Mouse (Mus musculus) stomach, embryonic 14.5 days (tissue): Measurements from ENCODE around the gene Ikzf1. TPM values are rescaled to one million over a fixed set of nuclear protein-coding genes. Genes with fewer than 3 reads are reported as not detected.

Experiments used
- ATAC-seq: fragments of 200-750 bp; cut with Nextera tagmentation; 2 replicates; pipeline ENCODE4 v1.8.0; 2017; ENCODE audit warnings: low read depth, moderate TSS enrichment; ENCODE audit not compliant: insufficient number of reproducible peaks, insufficient read depth, low FRiP score
- H3K27ac ChIP-seq: fragments of 300-500 bp; sonication (generic); 2 replicates; pipeline ENCODE4 v1.5.1; 2014; ENCODE audit warnings: mild to moderate bottlenecking, low read length, moderate library complexity, mixed read lengths
- H3K27me3 ChIP-seq: fragments of 300-500 bp; sonication (generic); 2 replicates; pipeline ENCODE4 v1.6.1; 2014; ENCODE audit warnings: low read length, control low read depth, mixed read lengths; ENCODE audit not compliant: control insufficient read depth, insufficient read depth
- H3K36me3 ChIP-seq: fragments of 300-500 bp; sonication (generic); 2 replicates; pipeline ENCODE4 v1.6.1; 2014; ENCODE audit warnings: mild to moderate bottlenecking, control low read depth, low read length, moderate library complexity, mixed read lengths; ENCODE audit not compliant: control insufficient read depth, insufficient read depth
- H3K4me1 ChIP-seq: fragments of 300-500 bp; sonication (generic); 2 replicates; pipeline ENCODE4 v1.6.1; 2014; ENCODE audit warnings: low read length, control low read depth, mixed read lengths; ENCODE audit not compliant: control insufficient read depth, insufficient read depth
- H3K4me2 ChIP-seq: fragments of 300-500 bp; sonication (generic); replicated peaks from 2 replicates; pipeline ENCODE4 v1.6.1; 2014; ENCODE audit warnings: low read depth, low read length, control low read depth
- H3K4me3 ChIP-seq: fragments of 300-500 bp; sonication (generic); 2 replicates; pipeline ENCODE4 v1.5.1; 2014; ENCODE audit warnings: low read depth, low read length, control low read depth
- H3K9ac ChIP-seq: fragments of 300-500 bp; sonication (generic); replicated peaks from 2 replicates; pipeline ENCODE4 v1.6.1; 2014; ENCODE audit warnings: low read depth, mild to moderate bottlenecking, control low read depth, low read length, moderate library complexity, mixed read lengths
- H3K9me3 ChIP-seq: fragments of 300-500 bp; sonication (generic); 2 replicates; pipeline ENCODE4 v1.6.1; 2016; ENCODE audit warnings: low read depth, low read length, control low read depth; ENCODE audit not compliant: control insufficient read depth
- WGBS: fragments of 180-500 bp; shearing (Covaris S2); extraction: QIAGEN DNeasy Blood & Tissue Kit; methylation state at CpG from one replicate; pipeline ENCODE4 v1.1.7; 2014; 5-methylcytosine and 5-hydroxymethylcytosine counted together
- polyA plus RNA-seq: library from polyadenylated mRNA; unstranded; fragments of >200 nt; fragmentation: Nextera tagmentation; extraction: Ambion mirVana; gene quantifications from 2 replicates; pipeline ENCODE4 v1.2.1, GENCODE M21; 2014

The Ikzf1 gene
- polyA plus RNA-seq, 1 experiment from 2014 or later, result 2.2 TPM

GRCm38 (mm10) chr11:11778345-11778744 lies 93.5 kb downstream of the Ikzf1 start:
- no peaks in the 10 kb centered on the region for H3K9me3 ChIP-seq
- H3K36me3 ChIP-seq, result no peaks in the 10 kb centered on the region
- H3K9ac ChIP-seq, result no peak overlapping the region
- H3K4me3 ChIP-seq, result no peak overlapping the region
- no peaks in the 10 kb centered on the region for H3K4me1 ChIP-seq
- H3K27ac ChIP-seq, result no peak overlapping the region
- no peak overlapping the region for H3K4me2 ChIP-seq
- WGBS, result 91% methylated on average over 6 of the region's 6 CpGs
- no peaks in the 10 kb centered on the region for H3K27me3 ChIP-seq
- ATAC-seq, result no peak

GRCm38 (mm10) chr11:11781728-11782127 lies 96.9 kb downstream of the Ikzf1 start:
- WGBS, result 76% methylated on average over 8 of the region's 8 CpGs
- no peak overlapping the region for H3K27ac ChIP-seq
- no peak overlapping the region for H3K4me3 ChIP-seq
- H3K4me1 ChIP-seq, result no peaks in the 10 kb centered on the region
- no peak overlapping the region for H3K9ac ChIP-seq
- no peak overlapping the region for H3K4me2 ChIP-seq
- H3K36me3 ChIP-seq, result no peaks in the 10 kb centered on the region
- no peaks in the 10 kb centered on the region for H3K9me3 ChIP-seq
- no peaks in the 10 kb centered on the region for H3K27me3 ChIP-seq
- no peak for ATAC-seq

- H3K4me2 ChIP-seq, result no peak overlapping the region
- no peak overlapping the region for H3K27ac ChIP-seq
- no peaks in the 10 kb centered on the region for H3K9me3 ChIP-seq
- H3K9ac ChIP-seq, result no peak overlapping the region
- 60% methylated on average over 6 of the region's 6 CpGs for WGBS
- no peaks in the 10 kb centered on the region for H3K36me3 ChIP-seq
- H3K4me1 ChIP-seq, result no peaks in the 10 kb centered on the region
- no peaks in the 10 kb centered on the region for H3K27me3 ChIP-seq
- H3K4me3 ChIP-seq, result no peak overlapping the region
- ATAC-seq, result no peak
Measured at GRCm38 (mm10) chr11:11785457-11785856, 100.7 kb downstream of the Ikzf1 start.

- no peak overlapping the region for H3K4me3 ChIP-seq
- peak; percentile 95 for ATAC-seq
Measured at GRCm38 (mm10) chr11:11788521-11788974, 103.7 kb downstream of the Ikzf1 start.

GRCm38 (mm10) chr11:11794626-11795025 lies 109.8 kb downstream of the Ikzf1 start:
- no peaks in the 10 kb centered on the region for H3K27me3 ChIP-seq
- 48% methylated on average over 1 of the region's 1 CpGs for WGBS
- H3K27ac ChIP-seq, result no peak overlapping the region
- H3K4me2 ChIP-seq, result no peak overlapping the region
- no peaks in the 10 kb centered on the region for H3K4me1 ChIP-seq
- H3K36me3 ChIP-seq, result peaks cover 10% of the 10 kb centered on the region
- no peaks in the 10 kb centered on the region for H3K9me3 ChIP-seq
- H3K4me3 ChIP-seq, result no peak overlapping the region
- no peak overlapping the region for H3K9ac ChIP-seq
- ATAC-seq, result 0 out of 2 replicates have a peak, but pooled peaks have one; percentile 49

More at GRCm38 (mm10) chr11:11788521-11788974, 103.7 kb downstream of the Ikzf1 start:
- Histone ChIP-seq H3K36me3 (no peaks in the 10 kb centered on the region), H3K27me3 (no peaks in the 10 kb centered on the region), H3K9ac (no peak overlapping the region), H3K4me2 (peak overlapping the region; percentile 26; the same call in 1 of the 2 replicates), H3K27ac (no peak overlapping the region), H3K4me1 (no peaks in the 10 kb centered on the region), H3K9me3 (no peaks in the 10 kb centered on the region)
- under 1% methylated on average over 8 of the region's 8 CpGs for WGBS

- H3K4me1 ChIP-seq, result no peaks in the 10 kb centered on the region
- H3K27me3 ChIP-seq, result no peaks in the 10 kb centered on the region
- no peak overlapping the region for H3K4me3 ChIP-seq
- H3K9ac ChIP-seq, result no peak overlapping the region
- H3K27ac ChIP-seq, result no peak overlapping the region
- no peaks in the 10 kb centered on the region for H3K9me3 ChIP-seq
- H3K4me2 ChIP-seq, result no peak overlapping the region
- no peak for ATAC-seq
- peaks cover 36% of the 10 kb centered on the region for H3K36me3 ChIP-seq
- 97% methylated on average over 1 of the region's 1 CpGs for WGBS
Measured at GRCm38 (mm10) chr11:11798690-11799089, 113.9 kb downstream of the Ikzf1 start.

GRCm38 (mm10) chr11:11800304-11800703 lies 115.5 kb downstream of the Ikzf1 start:
- no peak overlapping the region for H3K4me2 ChIP-seq
- 92% methylated on average over 3 of the region's 3 CpGs for whole genome bisulfite sequencing
- peaks cover 41% of the 10 kb centered on the region for H3K36me3 ChIP-seq
- H3K27me3 ChIP-seq, result no peaks in the 10 kb centered on the region
- no peak overlapping the region for H3K4me3 ChIP-seq
- ATAC-seq, result no peak
- no peak overlapping the region for H3K9ac ChIP-seq
- H3K4me1 ChIP-seq, result no peaks in the 10 kb centered on the region
- H3K27ac ChIP-seq, result no peak overlapping the region
- no peaks in the 10 kb centered on the region for H3K9me3 ChIP-seq

- no peaks in the 10 kb centered on the region for H3K27me3 ChIP-seq
- no peaks in the 10 kb centered on the region for H3K4me1 ChIP-seq
- no peak overlapping the region for H3K27ac ChIP-seq
- H3K4me3 ChIP-seq, result no peak overlapping the region
- no peak overlapping the region for H3K4me2 ChIP-seq
- ATAC-seq, result no peak
- no peak overlapping the region for H3K9ac ChIP-seq
- H3K36me3 ChIP-seq, result peaks cover 41% of the 10 kb centered on the region
- WGBS, result 89% methylated on average over 9 of the region's 9 CpGs
- no peaks in the 10 kb centered on the region for H3K9me3 ChIP-seq
Measured at GRCm38 (mm10) chr11:11801067-11801466, 116.3 kb downstream of the Ikzf1 start.

GRCm38 (mm10) chr11:11804421-11804820 lies 119.6 kb downstream of the Ikzf1 start:
- 89% methylated on average over 5 of the region's 5 CpGs for WGBS
- no peaks in the 10 kb centered on the region for H3K9me3 ChIP-seq
- H3K36me3 ChIP-seq, result peaks cover 31% of the 10 kb centered on the region
- H3K4me3 ChIP-seq, result no peak overlapping the region
- H3K27ac ChIP-seq, result no peak overlapping the region
- peaks cover 6% of the 10 kb centered on the region; the same call in 1 of the 2 replicates for H3K4me1 ChIP-seq
- H3K4me2 ChIP-seq, result no peak overlapping the region
- ATAC-seq, result no peak
- no peaks in the 10 kb centered on the region for H3K27me3 ChIP-seq
- H3K9ac ChIP-seq, result no peak overlapping the region
